Mouse (Mus musculus) adrenal gland, adult (tissue): Measurements from ENCODE around the gene Ces1c.

ENCODE experiments used
- DNase-seq, 2 experiments: peaks; one replicate each; pipeline ENCODE4 v3.0.0; 2022 to 2023; ENCODE audit warnings: low spot score in 1 of 2; ENCODE audit not compliant: inconsistent age in 2 of 2

Gene Ces1c

DNA sequence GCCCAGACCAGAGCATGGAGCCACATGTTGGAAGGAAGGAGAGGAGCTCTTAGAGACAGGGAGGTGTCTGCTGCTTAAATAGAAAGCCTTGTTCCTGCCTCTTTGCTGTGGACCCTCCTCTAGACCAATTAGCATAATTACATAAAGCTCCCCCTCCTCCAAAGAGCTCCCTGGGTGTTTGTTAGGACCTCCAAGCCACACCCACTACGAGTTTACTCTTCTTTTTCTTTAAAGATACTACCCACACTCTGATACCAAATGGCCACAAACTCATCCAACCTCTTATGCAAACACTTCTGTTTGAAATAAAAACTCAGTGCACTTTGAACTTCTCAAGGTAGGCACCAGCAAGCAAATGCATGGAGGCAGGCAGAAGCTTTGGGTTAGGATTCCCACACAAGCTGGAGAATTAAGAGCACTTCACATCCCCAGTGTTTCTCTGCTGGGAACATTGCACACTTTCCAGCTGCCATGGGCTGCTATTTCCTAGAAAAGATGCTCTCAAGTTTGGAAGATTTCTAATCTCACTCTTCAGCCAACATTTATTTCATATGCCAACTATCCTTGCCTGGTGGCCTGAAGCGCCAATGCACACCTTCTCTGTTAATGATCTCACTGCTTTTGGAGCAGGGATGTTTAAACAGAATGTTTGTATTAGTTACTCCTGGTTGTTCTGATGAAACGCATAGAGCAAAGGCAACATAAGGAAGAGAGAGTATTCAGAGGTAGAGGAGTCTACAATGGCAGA, at the start of gene Ces1c:
TSS of gene Ces1c (minus strand) at position 51 of the 748 bp plus-strand sequence.
- DNase-seq = no peak

DNA sequence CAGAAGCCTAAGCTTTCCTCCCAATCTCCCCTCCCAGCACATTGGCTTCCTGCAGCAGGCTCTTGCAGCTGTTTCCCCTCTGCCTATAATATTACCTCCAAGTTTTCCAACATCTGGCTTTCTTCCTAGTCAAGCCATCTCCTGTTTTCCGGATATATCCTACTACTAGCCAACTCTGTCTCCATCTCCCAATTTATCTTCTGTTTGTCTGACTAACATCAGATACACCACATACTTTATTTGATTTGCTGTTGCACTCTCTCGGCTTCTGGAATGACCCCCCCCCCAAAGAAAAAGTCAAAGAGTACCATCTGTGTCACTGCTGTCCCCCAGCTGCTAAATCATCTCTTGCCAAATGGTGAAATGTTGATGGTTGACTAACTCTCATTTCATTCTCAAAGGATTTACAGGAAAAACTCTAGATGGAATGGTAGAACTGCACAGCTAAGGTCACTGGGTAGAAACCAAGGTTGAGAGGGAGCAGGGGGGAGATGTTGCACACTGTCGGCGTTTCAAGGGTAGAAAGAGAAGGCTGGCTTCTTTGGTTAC, 49.6 kb upstream of the Ces1c start:
- no peak for DNase-seq

DNA sequence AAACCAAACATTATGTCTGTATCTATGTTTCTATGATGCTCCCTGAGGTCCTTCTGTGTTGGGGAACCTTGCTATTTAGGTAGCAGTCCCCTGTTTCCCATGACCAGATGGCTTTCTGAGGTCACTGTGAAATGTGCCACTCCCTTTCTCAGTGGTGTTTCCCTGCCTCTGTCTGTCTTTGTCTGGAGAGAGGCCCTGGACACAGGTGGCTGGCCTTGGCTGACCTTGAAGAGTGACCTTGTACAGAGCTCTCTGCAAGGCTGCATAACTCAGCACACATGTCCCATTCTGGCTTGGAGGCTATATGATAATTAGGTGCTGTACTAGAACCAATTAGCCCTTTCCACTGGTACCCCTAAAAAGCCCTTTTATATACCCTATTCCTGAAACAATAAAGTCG, 45.5 kb upstream of the Ces1c start:
- no peak for DNase-seq

DNA sequence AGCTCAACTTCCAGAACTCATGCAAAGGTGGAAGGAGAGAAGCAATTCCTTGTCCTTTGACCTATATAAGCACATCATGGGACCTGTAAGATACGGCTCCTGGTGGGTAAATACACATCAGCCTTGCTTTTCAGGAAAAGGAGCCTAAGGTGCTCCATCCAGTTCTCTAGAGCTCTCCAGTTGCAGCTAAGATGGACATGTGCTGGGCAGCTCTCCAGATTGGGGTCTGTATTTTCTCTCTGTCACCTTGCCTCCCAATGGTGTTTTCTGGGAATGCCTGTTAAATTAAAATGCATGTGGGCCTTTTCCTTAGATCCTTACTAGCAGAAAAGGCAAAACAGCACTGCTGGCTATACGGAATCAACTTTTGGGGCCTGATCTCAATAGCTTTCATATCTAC, 43.5 kb upstream of the Ces1c start:
- DNase-seq = no peak

DNA sequence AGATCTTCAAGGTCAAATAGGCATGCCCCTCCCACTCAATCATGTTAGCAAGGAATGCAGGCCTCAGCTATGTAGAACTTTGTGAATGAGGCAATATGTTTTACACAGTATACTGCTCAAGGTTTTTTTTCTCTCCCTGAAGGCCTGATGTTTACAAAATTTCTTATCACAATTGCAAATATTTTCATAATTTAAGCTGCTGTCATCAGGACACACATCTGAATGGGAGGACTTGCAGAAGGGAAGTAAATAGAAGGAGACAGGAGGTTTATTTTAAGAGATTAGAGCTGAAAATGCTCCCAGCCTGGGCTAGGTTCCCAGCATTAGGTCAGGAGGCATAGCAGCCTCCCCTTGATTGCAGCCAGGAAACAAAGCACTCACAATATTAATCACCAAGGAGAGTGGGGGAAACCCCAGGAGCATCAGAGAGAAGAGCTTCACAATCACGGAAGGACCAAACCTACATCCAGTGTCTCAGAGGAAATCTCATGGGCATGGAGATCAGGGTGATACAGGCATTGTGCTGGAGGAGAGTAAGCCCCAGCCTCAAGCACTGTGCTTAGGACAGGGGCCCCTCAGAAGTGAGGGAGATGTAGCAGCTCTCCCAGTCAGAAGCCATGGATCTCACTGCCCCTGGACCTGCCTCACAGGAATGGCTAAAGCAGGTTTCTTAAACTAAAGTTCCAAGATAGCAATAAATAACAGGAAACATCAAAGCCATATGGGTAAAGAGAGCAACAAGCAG, 40.9 kb upstream of the Ces1c start:
- peak in 1 of 2 experiments; percentile 49 for DNase-seq

DNA sequence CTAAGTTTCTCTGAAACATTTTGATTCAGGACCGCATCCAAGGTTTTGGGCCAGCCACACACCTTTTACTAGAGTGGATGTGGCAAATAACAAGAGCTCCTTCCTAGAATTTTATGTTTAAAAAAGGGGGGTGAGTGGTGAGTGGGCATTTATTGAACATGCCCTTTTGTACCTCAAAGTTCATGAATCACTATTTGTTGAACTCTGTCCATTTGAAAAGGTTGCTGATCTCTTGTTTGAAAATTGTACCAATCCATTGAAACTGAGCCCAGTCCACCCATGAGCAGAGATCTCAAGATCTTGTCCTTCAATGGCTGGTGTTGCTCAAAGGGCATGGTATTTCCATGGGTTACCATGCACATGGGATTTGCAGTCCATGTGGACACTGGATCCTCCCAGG, 32.3 kb upstream of the Ces1c start:
- DNase-seq = no peak

DNA sequence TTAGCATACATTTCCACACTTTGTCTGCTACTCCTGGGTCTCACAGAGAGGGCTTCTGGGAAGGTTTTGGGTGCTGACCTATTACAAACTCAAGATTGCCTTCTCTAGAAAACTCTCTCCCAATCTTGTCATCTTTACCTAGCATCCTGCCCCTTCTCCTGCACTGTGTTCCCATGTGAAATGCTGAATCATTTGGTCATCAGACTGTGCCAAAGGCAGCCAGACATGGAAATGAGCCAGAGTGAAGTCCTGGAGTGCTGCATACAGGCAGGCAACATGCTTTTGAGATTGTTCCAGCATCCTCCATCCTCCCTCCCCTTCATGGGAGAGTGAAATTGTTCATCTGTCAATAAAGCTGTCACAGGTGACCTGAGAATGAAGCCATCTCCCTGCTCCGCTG, 20.3 kb upstream of the Ces1c start:
- no peak for DNase-seq

DNA sequence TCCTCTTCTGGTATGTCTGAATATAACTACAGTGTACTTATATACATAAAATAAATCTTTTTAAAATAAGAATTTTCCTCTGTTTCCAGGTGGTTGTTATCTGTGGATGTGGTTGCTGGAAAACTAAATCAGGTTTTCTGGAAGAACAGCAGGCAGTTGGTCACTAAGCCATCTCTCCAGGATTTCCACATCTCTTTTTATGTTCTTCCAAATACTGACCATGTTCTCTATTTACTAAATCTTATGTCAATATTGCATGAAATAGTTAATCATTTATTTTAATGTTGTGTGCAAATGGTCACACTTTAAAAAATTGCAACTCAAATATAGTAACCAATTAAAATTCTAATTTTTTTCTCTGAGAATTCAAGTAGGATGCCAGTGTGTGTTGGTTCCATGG, 16.2 kb upstream of the Ces1c start:
- DNase-seq = no peak

DNA sequence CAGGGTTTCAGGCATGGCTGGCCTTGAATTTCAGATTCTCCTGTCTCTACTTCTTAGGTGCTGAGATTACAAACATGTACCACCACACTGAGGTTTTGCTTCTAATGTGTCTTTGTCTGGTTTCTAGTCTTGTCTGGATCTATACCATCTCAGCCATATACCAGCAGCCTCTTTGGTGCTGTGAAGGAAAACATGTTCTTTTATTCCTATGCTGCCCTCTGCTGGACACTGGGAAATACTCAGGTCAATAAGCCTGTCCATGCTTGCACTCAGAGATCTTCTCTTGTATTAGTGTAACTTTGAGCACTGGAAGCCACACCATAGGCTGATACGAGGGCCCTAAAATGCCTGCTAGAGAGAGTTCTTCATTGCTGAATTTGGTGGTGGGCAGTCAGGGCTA, 9.6 kb upstream of the Ces1c start:
- peak; percentile 35 to 83 for DNase-seq

DNA sequence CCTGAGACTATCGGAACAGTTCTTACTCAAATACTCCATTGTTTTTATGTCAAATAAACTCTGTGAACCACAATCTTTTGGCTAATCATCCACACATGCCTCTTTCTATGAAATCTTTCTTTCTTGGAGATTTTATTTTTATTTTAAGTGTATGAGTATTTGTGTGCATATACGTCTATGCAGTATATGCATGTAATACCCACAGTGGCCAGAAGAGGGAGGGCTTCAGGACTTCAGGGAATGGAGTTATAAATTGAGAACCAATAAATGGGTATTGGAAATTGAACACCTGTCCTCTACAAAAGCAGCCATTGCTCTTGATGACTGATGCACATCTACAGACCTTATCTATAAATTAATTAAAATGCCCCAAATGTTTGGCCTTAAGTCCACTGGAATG, 1.1 kb upstream of the Ces1c start:
- no peak for DNase-seq

DNA sequence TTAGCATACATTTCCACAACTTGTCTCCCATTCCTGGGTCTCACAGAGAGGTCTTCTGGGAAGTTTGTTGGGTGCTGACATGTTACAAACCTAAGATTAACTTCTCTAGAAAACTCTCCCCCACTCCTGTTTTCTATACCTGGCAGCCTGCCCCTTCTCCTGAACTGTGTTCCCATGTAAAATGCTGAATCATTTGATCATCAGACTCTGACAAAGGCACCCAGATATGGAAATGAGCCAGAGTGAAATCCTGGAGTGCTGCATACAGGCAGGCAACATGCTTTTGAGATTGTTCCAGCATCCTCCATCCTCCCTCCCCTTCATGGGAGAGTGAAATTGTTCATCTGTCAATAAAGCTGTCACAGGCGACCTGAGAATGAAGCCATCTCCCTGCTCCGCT, 4.6 kb downstream of the Ces1c start:
- DNase-seq = peak; percentile 5 to 27

DNA sequence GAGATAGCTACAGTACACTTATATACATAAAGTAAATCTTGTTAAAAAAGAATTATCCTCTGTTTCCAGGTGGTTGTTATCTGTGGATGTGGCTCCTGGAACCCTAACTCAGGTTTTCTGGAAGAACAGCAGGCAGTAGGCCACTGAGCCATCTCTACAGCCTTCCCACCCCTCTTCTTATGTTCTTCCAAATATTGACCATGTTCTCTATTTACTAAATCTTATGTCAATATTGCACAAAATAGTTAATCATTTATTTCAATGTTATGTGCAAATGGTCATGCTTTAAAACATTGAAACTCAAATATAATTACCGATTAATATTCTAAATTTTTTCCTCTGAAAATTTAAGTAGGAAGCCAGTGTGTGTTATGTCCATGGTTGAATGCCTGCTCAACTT, 9.1 kb downstream of the Ces1c start:
- DNase-seq = no peak

DNA sequence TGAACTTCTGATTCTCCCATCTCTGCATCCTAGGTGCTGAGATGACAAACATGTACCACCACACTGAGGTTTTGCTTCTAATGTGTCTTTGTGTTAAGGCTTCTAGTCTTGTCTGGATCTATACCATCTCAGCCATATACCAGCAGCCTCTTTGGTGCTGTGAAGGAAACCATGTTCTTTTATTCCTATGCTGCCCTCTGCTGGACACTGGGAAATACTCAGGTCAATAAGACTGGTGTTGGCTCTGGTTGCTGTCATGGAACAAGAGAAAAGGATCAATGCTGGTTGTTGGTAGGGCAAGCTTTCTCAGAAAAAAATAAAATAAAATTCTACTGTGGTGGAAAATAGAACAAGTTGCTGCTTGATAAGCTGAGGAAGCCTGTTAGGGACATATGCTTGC, 35.7 kb downstream of the Ces1c start:
- peak; percentile 17 to 73 for DNase-seq

DNA sequence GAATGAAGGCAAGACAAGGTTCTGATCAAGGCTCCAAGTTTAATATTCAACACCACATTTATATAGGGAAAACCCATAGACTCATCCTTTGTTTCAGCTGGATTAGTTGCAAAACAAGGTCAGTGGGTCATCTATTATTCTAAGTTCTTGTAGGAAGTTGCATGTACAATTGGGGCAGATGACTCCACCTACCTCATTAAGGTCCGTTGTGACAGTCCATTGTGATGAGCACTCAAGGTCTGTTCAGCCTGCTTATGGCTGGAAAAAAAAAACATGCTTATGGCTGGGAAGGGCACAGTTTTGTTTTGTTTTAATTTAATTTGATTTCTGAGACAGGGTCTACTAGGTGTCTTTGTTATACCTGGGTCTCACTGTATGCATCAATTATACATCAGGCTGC, 39.8 kb downstream of the Ces1c start:
- DNase-seq = no peak

DNA sequence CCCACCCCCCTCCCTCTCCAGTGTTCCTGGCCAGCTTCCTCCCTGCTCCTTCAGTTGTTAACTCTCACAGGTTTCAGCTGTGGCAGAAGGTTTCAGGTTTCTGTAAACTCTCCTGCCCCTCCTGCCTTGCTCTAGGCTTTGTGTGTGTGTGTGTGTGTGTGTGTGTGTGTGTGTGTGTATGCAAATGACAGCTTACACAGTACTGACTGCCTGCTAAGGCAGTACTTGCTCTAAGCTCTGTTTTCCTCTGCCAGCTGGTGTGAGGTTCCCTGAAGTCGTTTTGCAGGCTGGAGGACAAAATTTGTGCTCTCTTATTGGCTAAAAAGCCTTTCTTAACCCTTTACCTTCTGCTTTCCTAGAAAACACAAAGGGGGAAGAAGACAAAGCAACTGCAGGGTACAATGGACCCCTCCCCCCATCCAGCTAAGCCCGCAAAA, 42.4 kb downstream of the Ces1c start:
- DNase-seq = no peak

DNA sequence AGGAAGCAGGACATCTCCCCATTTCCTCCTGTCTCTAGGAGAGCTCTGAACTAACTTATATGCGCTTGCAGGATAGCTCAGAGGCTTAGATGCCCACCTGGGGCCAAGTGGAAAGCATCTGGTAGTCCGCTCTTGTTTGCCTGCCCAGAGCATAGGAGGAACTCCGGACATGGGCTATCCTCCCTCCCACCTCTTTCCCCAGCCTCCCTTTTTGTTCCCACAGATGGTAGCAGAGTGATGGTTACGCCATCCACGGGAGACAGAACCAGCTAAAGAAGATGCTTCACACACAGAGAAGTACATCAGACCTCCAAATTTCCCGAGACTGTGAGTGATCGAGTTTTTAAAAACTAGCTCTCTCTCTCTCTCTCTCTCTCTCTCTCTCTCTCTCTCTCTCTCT, 42.9 kb downstream of the Ces1c start:
- no peak for DNase-seq

DNA sequence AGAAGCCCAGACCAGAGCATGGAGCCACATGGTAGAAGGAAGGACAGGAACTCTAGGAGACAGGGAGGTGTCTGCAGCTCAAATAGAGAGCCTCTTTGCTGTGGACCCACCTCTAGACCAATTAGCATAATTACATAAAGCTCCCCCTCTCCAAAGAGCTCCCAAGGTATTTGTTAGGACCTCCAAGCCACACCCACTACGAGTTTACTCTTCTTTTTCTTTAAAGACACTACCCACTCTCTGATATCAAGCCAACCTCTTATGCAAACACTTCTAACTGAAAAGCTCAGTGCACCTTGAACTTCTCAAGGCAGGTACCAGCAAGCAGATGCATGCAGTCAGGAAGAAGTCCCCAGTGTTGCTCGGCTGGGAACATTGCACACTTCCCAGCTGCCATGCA, 51.2 kb downstream of the Ces1c start, which contains the start of gene Ces1b:
TSS of gene Ces1b (minus strand) at position 131 of the 400 bp plus-strand sequence.
- DNase-seq = no peak

DNA sequence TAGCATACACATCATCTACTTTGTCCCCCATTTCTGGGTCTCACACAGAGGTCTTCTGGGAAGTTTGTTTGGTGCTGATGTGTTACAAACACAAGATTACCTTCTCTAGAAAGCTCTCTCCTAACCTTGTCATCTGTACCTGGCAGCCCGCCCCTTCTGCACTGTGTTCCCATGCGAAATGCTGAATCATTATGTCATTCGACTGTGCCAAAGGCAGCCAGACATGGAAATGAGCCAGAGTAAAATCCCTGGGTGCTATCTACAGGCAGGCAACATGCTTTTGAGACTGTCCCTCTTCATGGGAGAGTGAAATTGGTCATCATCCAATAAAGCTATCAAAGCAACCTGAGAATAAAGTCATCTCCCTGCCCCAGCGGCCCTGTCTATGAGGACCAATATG, 55.8 kb downstream of the Ces1c start:
- DNase-seq = peak; percentile 5 to 23

DNA sequence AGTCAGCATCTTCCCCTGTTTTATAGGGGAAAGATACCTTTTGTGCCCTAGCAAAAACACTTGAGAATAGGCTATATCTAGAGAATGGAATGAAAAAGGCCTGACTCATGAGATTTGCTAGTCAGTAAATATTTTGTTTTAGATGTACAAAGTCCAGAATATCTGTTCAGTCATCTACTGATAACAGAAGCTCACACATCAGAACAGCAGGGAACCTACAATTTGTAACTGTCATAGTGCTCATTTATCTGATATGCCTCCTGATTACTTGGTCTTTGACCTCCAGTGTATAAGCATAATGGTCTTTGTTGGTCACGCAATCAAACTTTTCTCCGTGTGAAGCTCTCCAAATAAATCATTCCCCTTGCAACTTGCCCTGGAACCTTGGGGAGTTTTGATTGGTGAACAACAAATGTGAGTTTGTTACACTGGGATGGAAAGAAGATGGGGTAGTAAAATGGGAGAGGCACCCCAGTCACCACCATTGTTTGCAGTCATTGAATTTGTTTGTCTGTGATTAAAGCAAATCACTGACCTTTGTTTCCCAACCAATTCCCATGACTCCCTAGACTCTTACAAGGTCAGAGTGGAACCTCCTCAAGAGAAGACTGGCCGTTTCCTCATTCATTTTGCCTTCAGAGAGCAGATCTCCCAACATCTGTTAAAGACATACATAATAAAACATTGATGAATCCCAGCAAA, 67.5 kb downstream of the Ces1c start:
- no peak for DNase-seq

DNA sequence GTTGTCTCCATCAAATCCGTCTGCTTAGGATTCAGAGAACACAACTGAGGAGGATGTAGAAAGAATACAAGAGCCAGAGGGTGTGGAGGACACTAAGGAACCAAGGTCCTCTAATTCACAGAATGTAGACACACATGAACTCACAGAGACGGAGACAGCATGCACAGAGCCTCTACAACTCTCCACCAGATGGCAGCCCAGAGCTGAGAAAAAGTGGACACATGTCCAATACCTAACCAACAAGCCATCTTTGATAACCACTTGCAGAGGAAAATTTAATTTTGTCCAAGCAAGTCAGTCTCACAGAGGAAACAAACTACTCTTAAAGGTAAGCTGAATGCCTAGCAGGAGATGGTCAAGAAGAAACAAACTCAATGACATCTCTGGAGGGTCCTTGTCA, 71.9 kb downstream of the Ces1c start:
- peak; percentile 24 to 81 for DNase-seq

DNA sequence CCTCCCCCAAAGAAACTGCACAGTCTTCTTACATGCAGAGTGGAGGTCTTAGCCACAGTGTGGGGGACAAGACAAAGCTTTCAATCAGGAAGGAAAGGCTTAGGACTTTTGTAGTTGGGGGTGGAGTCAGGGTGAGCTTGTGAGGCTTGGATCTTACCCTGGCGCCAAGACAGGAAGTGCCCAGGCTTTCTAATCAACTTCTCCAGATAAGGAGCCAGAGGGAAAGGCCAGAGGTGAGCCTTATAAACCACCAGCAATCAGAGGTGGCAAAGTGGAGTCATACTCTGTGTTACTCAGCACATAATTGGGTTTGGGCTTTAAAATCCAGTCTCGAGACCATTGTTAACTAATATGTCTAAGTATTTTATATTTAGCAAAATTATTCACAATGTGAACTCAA, 75.8 kb downstream of the Ces1c start:
- no peak for DNase-seq
